Mouse (Mus musculus): ENCODE data around the gene Syndig1.
A peak's percentile ranks its signal among the peaks of the same experiment; 100 is the strongest.

Gene Syndig1

GRCm38 (mm10) chr2:149828911-149829310 is at the start of gene Syndig1:
Syndig1 (plus strand) TSS chr2:149829211.
- no peak for DNase-seq (ENCODE audit: low spot score in 2 of 2)

- no peak for DNase-seq (ENCODE audit: low spot score in 2 of 2)
Measured at GRCm38 (mm10) chr2:149798613-149799012, 30.4 kb upstream of the Syndig1 start.

DNA sequence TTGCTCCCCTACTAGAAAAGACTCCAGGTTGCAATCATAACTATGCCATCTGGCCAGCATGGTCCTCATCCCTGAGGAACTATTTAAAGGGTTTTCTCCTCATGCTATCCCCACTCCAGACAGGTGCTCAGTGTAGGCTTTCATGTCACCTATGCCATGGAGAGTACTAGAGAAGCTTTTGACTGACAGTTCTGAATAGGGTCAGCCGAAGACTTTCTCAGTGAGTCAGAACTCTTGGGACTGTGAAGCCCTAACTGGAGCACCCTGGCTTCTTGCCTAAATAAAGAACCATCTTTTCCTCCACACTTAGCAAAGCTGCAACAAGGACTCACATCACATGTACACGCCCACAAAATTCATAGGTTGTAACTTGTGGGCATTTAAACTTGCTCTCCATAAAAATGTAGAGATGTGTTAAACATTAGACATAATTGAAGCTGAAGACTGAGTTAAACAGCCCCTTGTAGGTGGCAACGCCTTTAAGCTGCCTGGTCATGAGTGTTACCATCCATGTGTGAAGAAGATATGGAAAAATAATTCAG is 24.3 kb upstream of the Syndig1 start:
- no peak for DNase-seq (ENCODE audit: low spot score in 2 of 2)

DNA sequence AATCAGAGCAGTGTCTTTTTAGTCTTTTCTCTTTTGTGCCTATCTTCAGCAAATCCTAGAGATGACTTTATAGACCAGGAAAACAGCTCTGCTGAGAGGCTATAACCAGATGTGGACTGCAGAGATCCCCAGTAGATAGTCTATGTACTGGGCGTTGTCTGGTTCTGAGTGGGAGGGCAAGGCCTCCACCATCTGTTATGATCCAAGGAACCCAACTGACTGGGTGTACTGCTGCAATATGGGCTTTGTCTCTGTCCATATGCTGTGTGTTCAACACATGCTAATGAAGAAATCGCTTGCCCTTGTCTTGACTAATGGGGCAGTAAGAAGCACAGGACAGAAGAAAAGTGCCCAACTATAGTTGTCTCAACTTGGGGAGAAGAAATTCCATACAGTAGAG is 23.8 kb upstream of the Syndig1 start:
- DNase-seq (ENCODE audit: low spot score in 2 of 2): no peak

DNA sequence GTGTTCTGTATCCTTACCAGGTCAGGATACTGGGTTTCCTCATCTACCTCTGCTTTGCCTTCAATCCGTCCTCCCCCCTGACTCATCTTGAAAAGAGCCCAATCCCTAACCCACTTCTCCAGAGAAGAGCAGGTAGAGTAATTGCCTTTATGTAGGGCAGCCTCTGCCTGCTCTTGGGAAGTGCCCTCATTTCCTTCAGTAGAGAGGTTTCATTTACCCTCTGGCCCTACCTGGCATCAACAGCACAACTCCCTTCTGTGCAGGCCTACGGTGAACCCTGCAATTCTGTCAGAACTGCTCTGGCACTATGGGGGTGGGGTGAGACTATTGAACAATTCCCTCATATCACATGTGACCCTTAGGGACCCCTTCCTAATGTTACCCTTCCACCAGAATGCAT is 16.1 kb upstream of the Syndig1 start:
- DNase-seq (ENCODE audit: low spot score in 2 of 2): no peak

DNA sequence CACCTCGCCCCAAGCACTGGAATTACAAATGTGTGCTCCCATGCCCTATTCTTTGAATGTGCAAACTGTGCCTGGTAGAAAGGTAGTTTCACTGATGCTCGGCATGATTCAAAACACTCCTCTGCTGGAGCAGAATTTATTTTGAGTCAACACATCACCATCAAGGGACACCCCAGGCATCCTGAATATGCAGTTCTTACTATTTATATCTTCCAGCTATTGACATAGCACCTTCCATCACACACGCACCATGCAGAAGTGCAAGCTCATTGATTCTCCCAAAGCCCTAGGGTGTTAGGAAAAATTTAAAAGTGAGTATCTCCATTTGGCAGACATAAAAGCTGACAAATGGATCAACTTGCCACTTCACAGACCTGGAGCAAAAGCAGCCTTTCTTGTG is 10.6 kb upstream of the Syndig1 start:
- DNase-seq (ENCODE audit: low spot score in 2 of 2): no peak

DNA sequence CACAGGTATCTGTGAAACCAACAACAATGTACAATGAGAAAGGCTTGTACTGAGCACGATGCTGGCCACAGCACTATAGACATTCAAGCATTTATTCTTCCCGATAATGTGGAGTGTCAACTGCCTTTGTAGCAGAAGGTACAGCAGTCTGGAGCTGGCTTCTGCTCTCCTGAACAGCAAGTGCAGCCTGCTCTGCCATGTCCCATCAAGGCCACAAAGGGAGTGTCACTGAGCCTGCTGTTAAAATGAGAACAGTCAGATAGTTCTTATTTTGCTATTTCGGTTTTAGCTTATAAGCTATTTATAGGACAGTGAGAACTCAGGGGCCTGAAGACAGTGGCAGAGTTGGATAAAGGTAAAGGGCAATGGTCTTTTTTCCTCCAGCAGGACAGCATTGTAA is 9.3 kb upstream of the Syndig1 start:
- no peak for DNase-seq (ENCODE audit: low spot score in 2 of 2)

DNA sequence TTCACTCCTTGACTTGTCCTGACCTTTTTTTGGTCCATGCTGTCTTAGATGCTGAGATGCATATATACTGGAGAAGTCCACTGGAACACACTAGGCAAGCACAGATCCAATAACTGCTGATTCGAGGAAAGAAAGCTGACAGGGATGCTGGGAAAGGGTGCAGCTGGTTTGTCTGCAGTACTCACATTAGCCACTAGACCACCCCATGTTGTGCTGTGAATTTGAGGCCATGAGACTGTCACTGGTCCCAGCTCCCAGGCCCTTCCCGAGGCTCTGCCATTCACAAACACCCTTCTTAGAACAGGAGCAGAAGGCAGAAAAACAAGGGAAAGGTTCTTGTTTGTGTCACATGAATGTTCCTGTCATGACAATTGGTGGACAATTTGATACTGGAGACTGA is 8.8 kb upstream of the Syndig1 start:
- no peak for DNase-seq (ENCODE audit: low spot score in 2 of 2)

DNA sequence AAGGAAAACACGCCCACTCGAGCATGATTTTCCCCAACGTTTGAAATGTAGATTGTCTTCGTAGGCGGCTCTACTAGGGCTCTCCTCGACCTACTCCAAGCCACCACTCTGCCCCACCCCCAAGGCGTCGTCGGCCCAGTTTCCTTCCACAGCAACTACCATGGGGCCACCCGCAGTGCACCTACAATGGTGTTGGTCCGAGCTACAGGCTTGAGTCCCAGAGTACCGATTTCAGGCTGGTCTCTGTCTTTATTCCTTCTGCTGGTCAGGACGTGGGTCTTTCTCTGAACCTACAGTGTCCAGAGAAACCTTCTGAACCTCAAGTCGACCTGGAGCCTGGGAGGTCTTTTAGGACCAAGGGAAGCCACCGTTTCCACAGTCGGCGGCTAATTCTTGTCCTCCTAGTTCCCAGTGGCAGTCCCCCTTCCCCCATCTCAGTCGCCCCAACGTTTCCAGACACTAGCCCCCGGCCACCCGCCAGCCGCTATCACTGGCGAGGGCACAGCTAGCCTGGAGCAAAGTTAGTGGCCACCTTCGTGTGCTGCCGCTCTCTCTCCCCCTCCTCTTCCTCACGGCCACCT is 1.0 kb downstream of the Syndig1 start:
- DNase-seq (ENCODE audit: low spot score in 2 of 2): no peak

DNA sequence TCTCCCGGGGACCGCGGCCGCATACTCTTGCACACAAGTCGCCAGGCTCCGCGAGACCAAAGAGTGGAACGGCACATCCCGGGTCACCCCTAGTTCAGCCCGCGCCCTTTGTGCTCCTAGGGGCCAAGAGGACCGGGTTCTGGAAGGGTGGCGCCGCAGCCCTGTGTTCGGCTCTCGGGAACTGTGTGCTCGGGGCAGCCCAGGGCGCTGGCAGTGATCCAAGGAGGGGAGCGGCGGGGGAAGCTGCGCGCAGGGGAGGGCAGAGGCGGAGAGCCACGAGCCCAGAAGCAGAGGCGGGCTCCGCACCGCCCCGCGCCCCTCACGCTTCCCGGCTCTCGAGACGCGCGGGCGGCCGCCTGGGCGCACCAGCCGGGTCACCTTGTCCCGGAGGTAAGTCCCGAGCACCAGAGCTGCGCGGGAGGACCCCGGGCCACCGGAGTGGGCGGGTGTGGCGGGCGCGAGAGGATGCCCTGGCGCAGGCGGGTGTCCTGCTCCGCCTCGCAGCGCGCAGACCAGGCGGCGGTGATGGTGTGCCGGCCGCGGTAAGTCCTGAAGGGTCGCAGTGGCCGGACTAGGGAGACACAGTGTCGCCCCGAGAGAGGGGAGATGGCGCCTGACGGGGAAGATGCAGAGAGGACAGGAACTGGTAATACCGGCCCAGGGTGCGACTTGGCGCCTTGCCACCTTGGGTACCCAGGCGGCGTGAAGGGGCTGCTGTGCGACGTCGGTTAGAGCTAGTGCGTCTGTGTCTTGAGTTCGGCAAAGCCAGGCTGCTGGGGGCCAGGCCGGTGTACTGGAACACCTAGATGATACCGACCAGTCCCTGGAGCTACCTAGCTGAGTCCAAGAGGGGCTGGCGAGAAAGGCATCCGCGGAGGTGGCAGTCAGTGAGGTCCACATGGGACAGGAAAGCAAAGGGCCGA is 1.8 kb downstream of the Syndig1 start, which contains the start of gene C530025M09Rik:
C530025M09Rik (minus strand) TSS at position 678 of the 923 bp plus-strand sequence.
- peak in 1 of 2 experiments; percentile 12 for DNase-seq (ENCODE audit: low spot score in 2 of 2)

GRCm38 (mm10) chr2:149831459-149832245 is 2.6 kb downstream of the Syndig1 start:
- DNase-seq (ENCODE audit: low spot score in 2 of 2): no peak

- no peak for DNase-seq (ENCODE audit: low spot score in 2 of 2)
Measured at GRCm38 (mm10) chr2:149832301-149832700, 3.3 kb downstream of the Syndig1 start.

DNA sequence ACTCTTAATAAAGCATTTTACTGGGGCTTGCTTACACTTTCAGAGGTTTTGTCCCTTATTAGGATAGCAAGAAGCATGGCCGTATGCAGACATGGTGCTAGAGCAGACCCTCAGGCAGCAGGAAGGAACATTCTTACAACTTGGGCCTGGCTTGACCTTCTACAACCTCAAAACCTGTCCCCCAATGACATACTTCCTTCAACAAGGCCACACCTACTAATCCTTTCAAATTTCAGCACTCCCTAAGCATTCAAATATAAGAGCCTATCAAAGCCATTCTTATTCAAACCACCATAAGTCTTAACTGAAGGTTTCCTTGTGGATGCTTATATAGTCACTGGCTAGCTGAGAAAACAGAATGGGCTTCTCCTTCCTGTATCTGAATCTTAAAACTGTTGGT is 6.1 kb downstream of the Syndig1 start:
- no peak for DNase-seq (ENCODE audit: low spot score in 2 of 2)

GRCm38 (mm10) chr2:149836471-149837135 is 7.6 kb downstream of the Syndig1 start:
- DNase-seq (ENCODE audit: low spot score in 2 of 2): no peak

DNA sequence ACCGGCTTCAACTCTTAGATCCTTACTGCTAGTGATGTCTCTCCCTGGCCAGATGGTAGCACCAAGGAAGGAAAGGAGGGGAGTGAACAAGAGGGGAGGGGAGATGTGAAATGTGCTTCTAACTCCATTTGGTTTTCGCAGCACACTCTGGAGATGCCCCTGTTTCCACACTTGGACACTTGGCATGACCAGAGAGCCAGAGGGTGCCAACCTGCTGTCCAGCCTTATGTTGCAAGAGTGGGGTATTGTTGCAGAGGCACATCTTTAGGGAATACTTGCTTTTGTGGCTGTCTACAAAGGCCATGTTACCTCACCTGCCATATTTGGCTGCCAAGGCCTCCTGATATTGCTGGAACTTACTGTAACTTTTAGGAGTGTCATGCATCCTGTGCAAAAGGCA is 10.7 kb downstream of the Syndig1 start:
- DNase-seq (ENCODE audit: low spot score in 2 of 2): no peak

GRCm38 (mm10) chr2:149844575-149844974 is 15.6 kb downstream of the Syndig1 start:
- DNase-seq (ENCODE audit: low spot score in 2 of 2): no peak

DNA sequence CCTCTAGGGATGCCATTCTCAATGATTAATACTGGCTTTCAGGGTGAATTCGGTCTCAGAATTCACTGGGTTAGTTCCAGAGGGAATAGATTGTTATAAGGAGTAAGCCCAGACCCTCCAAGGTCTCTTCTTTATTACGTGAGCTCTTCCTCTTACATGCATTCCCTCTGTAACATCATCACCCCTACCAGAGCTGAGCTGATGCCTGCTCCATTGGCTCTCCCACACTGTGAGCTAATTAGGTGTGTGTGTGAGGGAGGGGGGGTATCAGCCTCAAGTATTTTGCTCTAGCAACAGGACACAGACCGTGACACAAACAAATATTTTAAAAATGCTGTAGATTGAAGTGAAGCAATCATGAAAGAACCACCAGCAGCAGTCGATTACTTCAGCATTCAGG is 19.8 kb downstream of the Syndig1 start:
- no peak for DNase-seq (ENCODE audit: low spot score in 2 of 2)

DNA sequence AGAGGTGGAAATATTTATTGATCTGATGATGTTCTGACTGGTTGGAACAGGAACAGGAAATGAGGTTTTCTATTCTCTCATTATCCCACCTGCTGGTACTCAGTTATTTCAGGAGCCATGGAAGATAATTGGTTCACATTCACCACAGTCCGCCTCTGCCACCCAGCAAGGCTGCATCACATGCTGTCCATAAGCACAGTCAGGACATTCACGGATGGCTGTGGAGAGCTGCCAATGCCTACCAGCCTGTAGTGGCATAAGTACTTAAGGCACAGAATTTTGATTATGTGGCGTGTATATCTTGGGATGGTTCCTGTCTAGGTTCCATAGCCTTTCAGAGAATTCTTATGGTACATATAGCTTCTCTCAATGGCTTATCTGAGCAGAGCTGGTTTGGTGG is 32.0 kb downstream of the Syndig1 start:
- no peak for DNase-seq (ENCODE audit: low spot score in 2 of 2)

- DNase-seq (ENCODE audit: low spot score in 2 of 2): no peak
Measured at GRCm38 (mm10) chr2:149865914-149866435, 37.0 kb downstream of the Syndig1 start.

DNA sequence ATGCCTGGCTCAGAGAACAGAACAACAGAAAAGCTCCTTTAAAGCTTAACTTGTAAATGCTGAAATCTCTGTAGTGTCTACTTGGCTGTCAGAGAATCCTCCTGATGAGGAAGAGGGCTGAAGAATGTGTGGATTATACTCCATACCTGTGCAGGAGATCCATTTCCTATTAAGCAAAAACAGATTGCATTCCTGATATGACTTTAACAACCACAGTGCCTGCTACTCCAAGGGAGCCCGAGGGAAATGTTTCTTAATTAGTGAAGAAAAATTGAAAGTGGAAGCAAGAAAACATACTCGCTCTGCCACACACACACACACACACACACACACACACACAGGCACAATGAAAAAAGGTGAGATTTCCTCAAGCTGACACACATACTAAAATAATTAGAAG is 41.5 kb downstream of the Syndig1 start:
- no peak for DNase-seq (ENCODE audit: low spot score in 2 of 2)

DNA sequence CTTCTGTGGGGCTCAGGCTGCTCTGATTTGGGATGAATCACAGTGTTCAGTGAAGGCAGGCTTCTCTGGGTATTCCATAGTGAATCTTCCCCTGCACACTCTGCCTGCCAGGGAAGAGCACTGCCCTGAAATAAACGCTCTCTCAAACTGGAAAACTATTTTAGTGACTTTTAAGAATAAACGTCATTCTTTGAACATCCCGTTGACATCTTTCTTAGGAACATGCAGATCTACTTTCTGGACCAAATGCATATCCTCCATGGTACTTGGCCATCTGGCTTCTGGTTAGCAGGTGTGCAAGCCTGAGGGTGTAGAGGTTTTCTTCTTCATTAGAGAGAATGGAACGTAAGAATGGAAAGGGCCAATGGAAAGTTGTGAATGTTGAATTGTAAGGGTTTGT is 43.5 kb downstream of the Syndig1 start:
- DNase-seq (ENCODE audit: low spot score in 2 of 2): no peak
